Mouse (Mus musculus) frontal cortex, adult (tissue): Measurements from ENCODE around the gene Mvp.

Experiments used
- ATAC-seq: cut with Nextera tagmentation; 2 replicates; pipeline ENCODE4 v1.9.2; 2017; ENCODE audit warnings: mild to moderate bottlenecking, moderate library complexity, mixed read lengths; ENCODE audit not compliant: low TSS enrichment

Mvp gene

DNA sequence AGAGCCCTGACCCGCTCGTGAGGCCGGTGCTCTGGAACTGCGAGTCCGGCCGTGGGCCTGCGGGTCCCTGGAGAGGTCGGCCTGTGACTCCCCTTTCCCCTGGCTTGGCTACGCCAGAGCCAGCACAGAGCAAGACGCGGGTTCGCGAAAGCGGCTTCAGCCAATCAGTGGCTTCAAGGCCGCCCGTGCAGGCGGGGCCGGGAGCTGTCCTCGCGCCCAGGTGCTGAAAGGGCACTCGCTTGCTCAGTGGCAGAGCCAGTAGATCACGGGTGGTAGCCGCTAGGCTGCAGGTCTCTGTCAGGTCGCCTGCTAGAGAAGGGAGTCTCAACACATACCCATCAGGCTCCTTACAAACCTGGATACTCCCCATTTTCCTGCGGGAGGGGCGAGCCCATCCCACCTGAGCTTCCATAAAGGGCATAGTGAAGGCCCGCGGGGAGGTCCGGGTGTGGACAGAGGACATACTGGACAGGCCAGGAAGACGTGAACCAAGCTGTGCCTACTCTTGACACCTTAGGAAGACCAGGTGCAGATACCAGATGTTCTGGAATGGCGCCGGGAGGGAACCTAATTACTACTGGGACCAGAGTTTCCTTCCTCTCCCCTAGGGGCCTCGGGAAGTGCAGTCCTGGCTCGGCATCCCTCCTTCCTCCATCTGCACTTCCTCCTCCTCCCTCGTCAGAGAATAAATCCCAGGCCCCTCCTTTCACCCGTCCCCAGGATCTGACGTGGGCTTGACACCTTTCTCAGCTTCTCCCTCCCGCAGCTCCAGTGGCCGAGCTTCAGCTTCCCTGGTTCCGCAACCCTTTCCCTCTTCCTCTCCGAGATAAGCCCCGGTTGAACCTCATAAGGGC is 64.4 kb downstream of the Mvp start, which contains the start of gene Sez6l2:
TSS of gene Sez6l2 (plus strand) at position 771 of the 854 bp plus-strand sequence.
- peak; percentile 64 for ATAC-seq

GRCm38 (mm10) chr7:126949403-126949792 is 65.0 kb downstream of the Mvp start, which contains the start of gene Asphd1:
Gene Asphd1, minus strand, starts transcription at chr7:126949582.
- ATAC-seq, result peak; percentile 14

DNA sequence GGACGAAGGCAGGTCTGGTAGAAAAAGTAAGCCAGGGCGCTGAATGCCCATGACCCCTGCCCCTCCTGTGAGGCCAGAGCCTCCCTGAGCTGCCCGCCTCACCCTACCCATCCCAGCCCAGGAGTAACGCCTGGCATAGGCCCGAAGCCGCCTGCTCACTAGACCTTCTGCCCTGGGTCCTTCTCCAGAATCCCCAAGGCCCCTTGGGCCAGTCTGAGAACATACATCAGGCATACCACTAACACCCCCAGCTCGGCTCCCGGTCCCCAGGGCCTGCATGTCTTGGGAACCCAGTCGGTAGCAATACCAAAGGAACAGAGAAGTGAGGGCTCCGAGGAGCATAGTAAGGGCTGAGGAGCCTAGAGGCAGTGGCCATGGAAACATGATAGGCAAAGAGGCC is 65.8 kb downstream of the Mvp start:
- no peak for ATAC-seq

- ATAC-seq, result no peak
Measured at GRCm38 (mm10) chr7:126946530-126946929, 67.9 kb downstream of the Mvp start.

DNA sequence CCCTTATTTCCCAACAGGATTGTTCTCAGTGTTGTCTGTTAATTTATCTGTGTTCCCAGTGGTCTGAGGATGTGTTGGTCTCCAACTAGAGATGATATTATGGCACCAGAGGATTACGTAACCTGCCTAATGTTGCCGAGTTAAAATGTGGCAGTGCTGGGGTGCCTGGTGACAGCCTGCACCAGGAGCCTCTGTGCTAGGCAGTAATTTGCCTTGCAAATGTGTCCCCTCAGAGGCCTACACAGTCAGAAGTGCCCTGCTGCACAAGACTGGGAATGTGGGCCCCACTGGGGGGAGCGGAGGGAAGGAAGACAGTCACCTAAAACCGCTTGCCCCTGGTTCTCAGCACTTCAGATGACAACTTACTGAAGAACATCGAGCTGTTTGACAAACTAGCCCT is 72.6 kb downstream of the Mvp start:
- ATAC-seq, result peak; percentile 71

DNA sequence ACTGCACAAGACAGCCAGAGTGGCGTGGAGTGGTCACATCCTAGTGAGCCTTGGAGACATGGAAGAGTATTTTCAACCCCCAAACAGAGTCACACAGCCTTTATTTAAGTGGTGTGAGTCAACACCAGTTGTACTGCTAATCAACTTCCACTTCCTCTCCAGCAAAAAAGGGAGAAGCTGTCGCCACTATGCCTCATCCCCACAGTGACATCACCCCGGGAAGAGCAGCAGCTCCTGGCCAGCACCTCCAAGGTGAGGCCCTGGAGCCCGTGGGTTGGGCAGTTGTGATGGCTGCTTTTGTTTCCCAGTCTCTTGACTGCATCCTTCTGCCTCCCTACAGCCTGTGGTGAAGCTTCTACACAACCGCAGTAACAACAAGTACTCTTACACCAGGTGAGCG is 73.2 kb downstream of the Mvp start:
- ATAC-seq, result 0 out of 2 replicates have a peak, but pooled peaks have one; percentile 14
